ENCODE assay signal across 18 mouse cellular contexts in genomic region chr6:39230664-39231063, GRCm38 (mm10). TPM values are rescaled to one million over a fixed set of nuclear protein-coding genes. Genes with fewer than 3 reads are reported as not detected.
A peak's percentile ranks its signal among the peaks of the same experiment; 100 is the strongest.
DNase-seq lines count a peak whose midpoint lies in the region; TF ChIP-seq lines count a peak whose summit lies in the region.
"Had no signal": no experiment of that assay in that cellular context is flagged by ENCODE, and none has a peak within 500 bp of the region (broad histone marks: within the 10 kb centered on the region; RNA-seq: fewer than 3 reads in every experiment).

No protein-coding gene starts in this region.

- H3K4me3 ChIP-seq in spleen, adult 2 months (ENCODE audit: extremely low read depth, insufficient read depth, insufficient read length), result no peak overlapping the region
- no peak overlapping the region for H3K4me3 ChIP-seq in bone marrow macrophage, adult 2 months (ENCODE audit: insufficient read depth, low read length)
- H3K4me3 ChIP-seq: forebrain, embryonic 15.5 days; heart, embryonic 10.5 days; hindbrain, embryonic 10.5 days; limb, embryonic 10.5 days had no signal

- peak in 1 of 2 experiments; percentile 36 for DNase-seq in spleen, adult 2 months (ENCODE audit: low read depth in 1 of 2, low spot score in 2 of 2)
- no peak for DNase-seq in spleen, adult 12 weeks (ENCODE audit: low spot score)
- DNase-seq in lung, postnatal 10 days, result peak; percentile 18
- DNase-seq in splenic B cell, adult 2 months (ENCODE audit: low read depth, low spot score), result peak; percentile 70
- DNase-seq in embryo, embryonic 10.5 days (ENCODE audit: low spot score), result no peak
- no peak for DNase-seq in right cerebral cortex, postnatal 36 days (ENCODE audit: low spot score in 2 of 2)
- DNase-seq in cerebellum, postnatal 36 days, result no peak
- DNase-seq: adrenal gland, adult 2 months; embryo, embryonic 11 days; gastrocnemius, postnatal 10 days; right cerebral cortex, adult 18-20 months; thymus, postnatal 25 days had no signal

- no peak for TF ChIP-seq POLR2A in spleen, adult 2 months (IDR thresholded peaks at IDR 0.05; ENCODE audit: low read depth, low read length)
- no peak for TF ChIP-seq POLR2A in bone marrow macrophage, adult 2 months (IDR thresholded peaks at IDR 0.05; ENCODE audit: borderline replicate concordance, low read depth, low read length)

- WGBS in spleen, adult 2 months, result 28% methylated on average over 8 of the region's 8 CpGs

- H3K4me1 ChIP-seq in spleen, adult 2 months (ENCODE audit: control insufficient read depth, insufficient read depth, insufficient read length), result peaks cover 7% of the 10 kb centered on the region; the same call in 1 of the 2 replicates
- peaks cover 56% of the 10 kb centered on the region for H3K4me1 ChIP-seq in bone marrow macrophage, adult 2 months (ENCODE audit: control insufficient read depth, insufficient read depth, low read length)

- no peak for TF ChIP-seq CTCF in spleen, adult 2 months (IDR thresholded peaks at IDR 0.05; ENCODE audit: extremely low read depth, insufficient read depth, insufficient read length, insufficient replicate concordance)
- no peak for TF ChIP-seq CTCF in bone marrow macrophage, adult 2 months (IDR thresholded peaks at IDR 0.05; ENCODE audit: low read depth, low read length)

- peak overlapping the region; percentile 69 for H3K27ac ChIP-seq in spleen, adult 2 months (ENCODE audit: insufficient read depth, low read length)
- peak overlapping the region; percentile 80 for H3K27ac ChIP-seq in bone marrow macrophage, adult 2 months (ENCODE audit: insufficient read depth, low read depth, low read length)
- H3K27ac ChIP-seq: forebrain, embryonic 15.5 days; heart, embryonic 10.5 days; hindbrain, embryonic 10.5 days; kidney, postnatal 0 days; limb, embryonic 10.5 days had no signal

- H3K36me3 ChIP-seq in spleen, adult 2 months (ENCODE audit: control insufficient read depth, insufficient read depth, low read length), result no peaks in the 10 kb centered on the region
- no peaks in the 10 kb centered on the region for H3K36me3 ChIP-seq in splenic B cell, adult 2 months (ENCODE audit: control insufficient read depth, insufficient read depth, low read length, poor library complexity, severe bottlenecking)
- H3K36me3 ChIP-seq: forebrain, embryonic 15.5 days; heart, embryonic 10.5 days; hindbrain, embryonic 10.5 days; limb, embryonic 10.5 days had no signal

- H3K27me3 ChIP-seq in spleen, adult 2 months (ENCODE audit: control insufficient read depth, insufficient read depth, low read length), result no peaks in the 10 kb centered on the region
- no peaks in the 10 kb centered on the region for H3K27me3 ChIP-seq in splenic B cell, adult 2 months (ENCODE audit: control insufficient read depth, insufficient read depth, low read length, poor library complexity, severe bottlenecking)
- H3K27me3 ChIP-seq: forebrain, embryonic 15.5 days had no signal

RNA-seq across cellular contexts. Expression of gene Kdm7a, which starts 24.1 kb away (rescaled TPM):
- 4.5 TPM in 2 replicates for polyA plus RNA-seq in spleen, adult 2 months (2012; rRNA removed)
- polyA plus RNA-seq in bone marrow macrophage, adult 2 months (2012; ENCODE audit: insufficient read depth, insufficient read length, missing spikeins), result 26.3 and 29.3 TPM in 2 replicates

Comparison
In these comparisons a context has a peak if more than half of its experiments do, and no peak if none do; other contexts are left out.
1. DNase-seq: peak in lung, postnatal 10 days (single experiment) and splenic B cell, adult 2 months (single experiment); none in spleen, adult 12 weeks (single experiment), embryo, embryonic 10.5 days (single experiment), right cerebral cortex, postnatal 36 days (0 of 2) and cerebellum, postnatal 36 days (0 of 2).